Mouse (Mus musculus) T-helper 2 cell (primary cell): Measurements from ENCODE around the gene Pkd1l3.

ENCODE experiments used
- in situ Hi-C: fragments of 300-600 bp; cut with MboI, MseI; formaldehyde crosslinking; loops from one replicate; pipeline ENCODE4 v1.15.1; 2025; ENCODE audit warnings: high pct_unique_total_duplicates

The Pkd1l3 gene

GRCm38 (mm10) chr8:109628638-109629037 is 14.3 kb downstream of the Pkd1l3 start:
- in situ Hi-C loops: no loop called here

- in situ Hi-C loops: no loop called here
Measured at GRCm38 (mm10) chr8:109632498-109632897, 18.2 kb downstream of the Pkd1l3 start.

GRCm38 (mm10) chr8:109635146-109635545 is 20.8 kb downstream of the Pkd1l3 start:
- in situ Hi-C loops: no loop called here

- in situ Hi-C loops: no loop called here
Measured at GRCm38 (mm10) chr8:109638851-109639250, 24.5 kb downstream of the Pkd1l3 start.

- in situ Hi-C loops: no loop called here
Measured at GRCm38 (mm10) chr8:109640410-109640809, 26.1 kb downstream of the Pkd1l3 start.

GRCm38 (mm10) chr8:109641236-109641635 is 26.9 kb downstream of the Pkd1l3 start:
- in situ Hi-C loops: no loop called here

GRCm38 (mm10) chr8:109647331-109647730 is 33.0 kb downstream of the Pkd1l3 start:
- in situ Hi-C loops: no loop called here

- in situ Hi-C loops: no loop called here
Measured at GRCm38 (mm10) chr8:109648469-109648868, 34.2 kb downstream of the Pkd1l3 start.

GRCm38 (mm10) chr8:109650801-109651200 is 36.5 kb downstream of the Pkd1l3 start:
- in situ Hi-C loops: no loop called here

GRCm38 (mm10) chr8:109656860-109657259 is 42.5 kb downstream of the Pkd1l3 start:
- in situ Hi-C loops: no loop called here

GRCm38 (mm10) chr8:109662328-109662727 is 48.0 kb downstream of the Pkd1l3 start:
- in situ Hi-C loops: no loop called here

GRCm38 (mm10) chr8:109666616-109667015 is 52.3 kb downstream of the Pkd1l3 start:
- in situ Hi-C loops: no loop called here

GRCm38 (mm10) chr8:109672656-109673055 is 58.3 kb downstream of the Pkd1l3 start:
- in situ Hi-C loops: no loop called here

GRCm38 (mm10) chr8:109673596-109673995 is 59.3 kb downstream of the Pkd1l3 start:
- in situ Hi-C loops: no loop called here

GRCm38 (mm10) chr8:109675896-109676643 is 61.8 kb downstream of the Pkd1l3 start:
- in situ Hi-C loops: no loop called here

GRCm38 (mm10) chr8:109681535-109681934 is 67.2 kb downstream of the Pkd1l3 start:
- in situ Hi-C loops: no loop called here

GRCm38 (mm10) chr8:109682120-109682519 is 67.8 kb downstream of the Pkd1l3 start:
- in situ Hi-C loops: no loop called here

GRCm38 (mm10) chr8:109687248-109687647 is 72.9 kb downstream of the Pkd1l3 start:
- in situ Hi-C loops: no loop called here

GRCm38 (mm10) chr8:109691769-109692168 is 77.5 kb downstream of the Pkd1l3 start:
- in situ Hi-C loops: loop anchor here (5.0 kb wide), 2 partner anchors 46 to 84 kb away; partner anchors contain the start of genes Atxn1l and Dhodh

- in situ Hi-C loops: loop anchor here (5.0 kb wide), 2 partner anchors 45 to 85 kb away; partner anchors contain the start of genes Atxn1l and Dhodh
Measured at GRCm38 (mm10) chr8:109692443-109693145, 78.3 kb downstream of the Pkd1l3 start.

- in situ Hi-C loops: loop anchor here (5.0 kb wide), 2 partner anchors 44 to 86 kb away; partner anchors contain the start of genes Atxn1l and Dhodh
Measured at GRCm38 (mm10) chr8:109693146-109693900, 79.0 kb downstream of the Pkd1l3 start, which contains the start of gene Ist1. Ist1 (minus strand) TSS chr8:109693260.

- in situ Hi-C loops: loop anchor here (5.0 kb wide), 2 partner anchors 43 to 87 kb away; partner anchors contain the start of genes Atxn1l and Dhodh
Measured at GRCm38 (mm10) chr8:109694154-109694553, 79.8 kb downstream of the Pkd1l3 start.
